Mouse (Mus musculus) small intestine, adult 2 months (tissue): ENCODE measurements around the gene Wrb.

ENCODE experiments used
- CTCF ChIP-seq: fragments of 200-500 bp; IDR thresholded peaks from 2 replicates; pipeline ENCODE4 v1.5.1; 2012; ENCODE audit warnings: low read depth, mild to moderate bottlenecking, control low read depth, inconsistent platforms, low read length, moderate library complexity, mixed read lengths; ENCODE audit not compliant: insufficient replicate concordance, insufficient read length; ENCODE audit errors: extremely low read depth
- POLR2A ChIP-seq: fragments of 200-500 bp; IDR thresholded peaks from 2 replicates; pipeline ENCODE4 v1.6.1; 2012; ENCODE audit warnings: low read depth, mild to moderate bottlenecking, control low read depth, inconsistent platforms, low read length, moderate library complexity

DNA sequence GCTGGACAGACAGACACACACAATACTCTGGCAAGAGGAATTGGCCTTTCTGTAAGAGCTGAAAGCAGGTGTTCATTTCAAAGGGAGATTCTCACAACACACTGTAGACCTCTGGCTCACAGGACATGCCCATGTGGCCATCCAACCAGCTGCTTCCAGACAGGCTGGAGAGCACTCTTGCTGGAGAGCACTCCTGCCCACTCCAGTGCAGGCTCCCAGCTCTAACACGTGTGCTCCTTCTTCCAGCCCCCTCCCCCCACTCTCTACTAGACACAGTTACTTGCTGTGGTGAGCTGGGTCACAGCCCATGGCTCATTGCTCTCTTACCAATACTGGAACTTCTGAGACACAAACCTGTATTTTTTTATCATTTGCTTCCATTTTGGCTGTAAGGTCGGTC, 30.2 kb downstream of the Wrb start:
- no peak for TF ChIP-seq CTCF
- TF ChIP-seq POLR2A = no peak
